Mouse (Mus musculus): Measurements from ENCODE around the gene Wdr34. TPM values are rescaled to one million over a fixed set of nuclear protein-coding genes. Genes with fewer than 3 reads are reported as not detected.
"Not testable (repeated sequence)": the region's sequence is repeated elsewhere in the genome, so short reads cannot be mapped to it uniquely, and the experiment has no call there.

The Wdr34 gene
- polyA plus RNA-seq, 1 experiment from 2014 or later: 66.6 TPM

DNA sequence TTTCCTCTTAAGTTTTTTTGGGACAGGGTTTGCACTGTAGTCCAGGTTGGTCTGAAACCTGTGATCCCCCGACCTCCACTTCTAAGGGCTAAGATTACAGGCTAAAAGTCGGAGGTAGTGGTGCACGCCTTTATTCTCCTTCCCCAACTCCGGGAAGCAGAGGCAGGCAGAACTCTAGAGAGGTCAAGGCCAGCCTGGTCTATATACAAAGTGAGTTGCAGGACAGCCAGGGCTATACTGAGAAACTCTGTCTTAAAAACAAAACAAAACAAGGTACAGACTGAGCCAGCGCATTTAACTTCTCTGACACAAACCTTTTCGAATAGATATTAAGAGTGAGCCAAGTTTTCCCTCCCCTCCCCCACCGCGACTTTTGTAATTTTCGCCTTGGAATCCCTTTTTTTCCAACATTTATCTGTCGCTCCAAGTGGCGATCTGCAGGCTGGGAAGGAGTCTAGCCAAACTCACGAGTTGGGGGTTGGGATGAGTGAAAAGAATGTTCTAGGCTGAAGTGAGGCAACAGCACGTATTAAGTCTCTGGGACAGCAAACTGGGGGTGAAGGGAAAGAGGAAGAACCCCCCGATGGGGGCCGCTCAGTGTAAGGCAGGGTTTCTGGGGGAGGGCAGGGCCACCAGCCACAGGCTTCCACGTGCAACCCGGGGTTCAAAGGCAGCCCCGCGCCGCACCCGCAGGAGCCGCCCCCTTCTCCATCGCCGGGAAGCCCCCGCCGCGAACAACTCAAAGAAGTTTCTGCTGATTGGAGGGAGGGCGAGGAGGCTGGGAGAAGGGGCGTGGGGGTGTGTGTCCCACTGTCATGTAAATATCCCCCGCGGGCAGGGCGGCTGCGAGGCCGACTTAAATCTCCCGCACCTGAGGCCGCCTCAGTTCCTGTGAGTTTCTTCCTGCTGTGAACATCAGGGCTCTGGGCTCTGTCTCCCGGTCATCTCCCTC is 12.8 kb upstream of the Wdr34 start:
- WGBS: 9% methylated on average over 37 of the region's 37 CpGs
- Histone ChIP-seq H3K4me2 (replicated peaks) (peak overlapping the region; percentile 67), H3K36me3 (replicated peaks; ENCODE audit: control insufficient read depth, insufficient read depth) (no peaks in the 10 kb centered on the region), H3K9ac (peak overlapping the region; percentile 47), H3K4me1 (replicated peaks; ENCODE audit: control insufficient read depth, insufficient read depth, low read length) (peaks cover 19% of the 10 kb centered on the region), H3K9me3 (ENCODE audit: control insufficient read depth, low read length) (no peaks in the 10 kb centered on the region), H3K27me3 (ENCODE audit: control insufficient read depth, insufficient read depth, low read length) (no peaks in the 10 kb centered on the region), H3K4me3 (replicated peaks; ENCODE audit: low read length) (peak overlapping the region; percentile 48), H3K27ac (peak overlapping the region; percentile 49)
- DNase-seq (ENCODE audit: low spot score) (no peak), ATAC-seq (ENCODE audit: low FRiP score) (no peak)

- H3K4me1 ChIP-seq (replicated peaks; ENCODE audit: control insufficient read depth, insufficient read depth, low read length): peaks cover 11% of the 10 kb centered on the region
- ATAC-seq (ENCODE audit: low FRiP score) (no peak), DNase-seq (ENCODE audit: low spot score) (no peak)
- H3K4me2 ChIP-seq (replicated peaks): no peak overlapping the region
- no peaks in the 10 kb centered on the region for H3K9me3 ChIP-seq (ENCODE audit: control insufficient read depth, low read length)
- no peaks in the 10 kb centered on the region for H3K36me3 ChIP-seq (replicated peaks; ENCODE audit: control insufficient read depth, insufficient read depth)
- H3K9ac ChIP-seq: no peak overlapping the region
- no peak overlapping the region for H3K4me3 ChIP-seq (replicated peaks; ENCODE audit: low read length)
- no peaks in the 10 kb centered on the region for H3K27me3 ChIP-seq (ENCODE audit: control insufficient read depth, insufficient read depth, low read length)
- 32% methylated on average over 5 of the region's 5 CpGs for WGBS
- H3K27ac ChIP-seq: no peak overlapping the region
These were observed 9.7 kb upstream of the Wdr34 start for GRCm38 (mm10) chr2:30058418-30058817.

DNA sequence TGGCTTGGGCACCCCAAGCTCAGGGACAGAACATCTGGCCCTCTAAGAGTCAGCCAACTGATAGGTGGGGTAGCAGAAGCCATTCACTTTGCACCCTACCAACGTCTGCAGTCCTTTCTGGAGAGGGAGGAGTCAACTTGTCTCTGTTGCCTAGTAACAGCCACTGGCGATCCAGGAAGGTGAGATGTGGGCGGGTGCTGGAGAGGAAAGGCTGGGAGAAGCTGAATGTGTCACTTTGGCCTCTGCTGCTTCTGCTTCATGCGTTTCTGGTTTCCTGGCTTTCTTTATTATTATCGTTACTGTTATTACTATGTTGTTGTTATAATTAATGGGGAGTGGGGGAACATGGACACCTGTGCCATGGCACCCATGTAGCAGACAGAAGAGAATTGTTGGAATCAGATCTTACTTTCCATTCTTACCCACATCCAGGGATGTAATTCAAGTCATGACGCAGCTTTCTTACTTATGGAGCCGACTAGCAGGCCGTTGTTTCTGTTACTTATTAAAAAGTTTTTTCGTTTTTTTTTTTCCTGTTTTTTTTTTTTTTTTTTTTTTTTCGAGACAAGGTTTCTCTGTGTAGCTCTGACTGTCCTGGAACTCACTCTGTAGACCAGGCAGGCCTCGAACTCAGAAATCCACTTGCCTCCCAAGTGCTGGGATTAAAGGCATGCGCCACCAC is 8.7 kb upstream of the Wdr34 start, which contains the start of gene Set:
Set (plus strand) TSS at position 156 of the 682 bp plus-strand sequence.
- no peak for DNase-seq (ENCODE audit: low spot score)
- 52% methylated on average over 12 of the region's 12 CpGs for WGBS
- Histone ChIP-seq H3K9me3 (ENCODE audit: control insufficient read depth, low read length) (no peaks in the 10 kb centered on the region), H3K9ac (no peak within 1 kb of the TSS), H3K4me1 (replicated peaks; ENCODE audit: control insufficient read depth, insufficient read depth, low read length) (peaks cover 4% of the 10 kb centered on the region), H3K36me3 (replicated peaks; ENCODE audit: control insufficient read depth, insufficient read depth) (no peaks in the 10 kb centered on the region), H3K27ac (no peak within 1 kb of the TSS), H3K4me2 (replicated peaks) (no peak within 1 kb of the TSS), H3K27me3 (ENCODE audit: control insufficient read depth, insufficient read depth, low read length) (no peaks in the 10 kb centered on the region), H3K4me3 (replicated peaks; ENCODE audit: low read length) (no peak within 1 kb of the TSS)
- ATAC-seq (ENCODE audit: low FRiP score): no peak

- no peak overlapping the region for H3K9ac ChIP-seq
- no peaks in the 10 kb centered on the region for H3K27me3 ChIP-seq (ENCODE audit: control insufficient read depth, insufficient read depth, low read length)
- WGBS: 82% methylated on average over 3 of the region's 3 CpGs
- no peak overlapping the region for H3K27ac ChIP-seq
- DNase-seq (ENCODE audit: low spot score) (no peak), ATAC-seq (ENCODE audit: low FRiP score) (no peak)
- H3K36me3 ChIP-seq (replicated peaks; ENCODE audit: control insufficient read depth, insufficient read depth): no peaks in the 10 kb centered on the region
- H3K9me3 ChIP-seq (ENCODE audit: control insufficient read depth, low read length): no peaks in the 10 kb centered on the region
- no peak overlapping the region for H3K4me3 ChIP-seq (replicated peaks; ENCODE audit: low read length)
- peaks cover 4% of the 10 kb centered on the region for H3K4me1 ChIP-seq (replicated peaks; ENCODE audit: control insufficient read depth, insufficient read depth, low read length)
- H3K4me2 ChIP-seq (replicated peaks): no peak overlapping the region
These were observed 8.1 kb upstream of the Wdr34 start for GRCm38 (mm10) chr2:30056736-30057135.

GRCm38 (mm10) chr2:30055310-30055709 is 6.6 kb upstream of the Wdr34 start:
- H3K27me3 ChIP-seq (ENCODE audit: control insufficient read depth, insufficient read depth, low read length); H3K27ac ChIP-seq; H3K4me3 ChIP-seq (replicated peaks; ENCODE audit: low read length); ATAC-seq (ENCODE audit: low FRiP score); H3K9me3 ChIP-seq (ENCODE audit: control insufficient read depth, low read length); H3K36me3 ChIP-seq (replicated peaks; ENCODE audit: control insufficient read depth, insufficient read depth); H3K4me1 ChIP-seq (replicated peaks; ENCODE audit: control insufficient read depth, insufficient read depth, low read length); DNase-seq (ENCODE audit: low spot score); H3K4me2 ChIP-seq (replicated peaks); H3K9ac ChIP-seq: not testable (repeated sequence)
- 96% methylated on average over 3 of the region's 3 CpGs for WGBS

DNA sequence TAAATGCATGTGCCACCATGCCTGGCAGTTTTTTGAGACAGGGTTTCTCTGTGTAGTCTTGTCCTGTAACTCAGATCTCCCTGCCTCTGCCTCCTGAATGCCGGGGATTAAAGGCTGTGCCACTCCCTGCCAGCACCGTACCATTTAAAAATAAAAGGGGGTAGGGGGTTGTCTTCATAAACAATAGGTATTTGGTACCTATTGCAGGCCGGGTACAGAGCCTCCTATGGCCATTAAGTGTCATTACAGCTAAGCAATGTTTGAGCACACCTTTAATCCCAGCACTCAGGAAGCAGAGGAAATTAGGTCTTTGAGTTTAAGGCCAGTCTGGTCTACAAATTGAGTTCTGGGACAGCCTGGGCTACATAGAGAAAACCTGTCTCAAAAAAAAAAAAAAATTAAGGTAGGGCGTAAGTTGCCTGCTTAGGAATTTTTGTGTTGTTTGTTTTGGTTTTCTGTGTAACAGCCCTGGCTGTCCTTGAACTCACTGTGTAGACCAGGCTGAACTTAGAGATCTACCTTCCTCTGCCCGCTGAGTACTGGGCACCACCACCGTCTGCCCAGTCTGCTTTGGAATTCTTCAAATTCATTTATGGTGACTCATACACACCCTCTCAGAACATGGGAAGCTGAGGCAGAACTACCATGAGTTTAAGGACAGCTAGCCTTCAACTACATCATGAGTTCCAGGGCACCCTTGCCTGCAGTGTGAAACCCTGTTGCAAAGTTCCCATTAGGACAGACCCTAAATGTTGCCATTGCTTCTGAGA is 3.5 kb upstream of the Wdr34 start:
- WGBS: 43% methylated on average over 6 of the region's 6 CpGs
- Histone ChIP-seq H3K9ac (no peak overlapping the region), H3K27ac (no peak overlapping the region), H3K4me2 (replicated peaks) (no peak overlapping the region), H3K4me1 (replicated peaks; ENCODE audit: control insufficient read depth, insufficient read depth, low read length) (peaks cover 10% of the 10 kb centered on the region), H3K4me3 (replicated peaks; ENCODE audit: low read length) (no peak overlapping the region), H3K9me3 (ENCODE audit: control insufficient read depth, low read length) (no peaks in the 10 kb centered on the region), H3K36me3 (replicated peaks; ENCODE audit: control insufficient read depth, insufficient read depth) (no peaks in the 10 kb centered on the region), H3K27me3 (ENCODE audit: control insufficient read depth, insufficient read depth, low read length) (no peaks in the 10 kb centered on the region)
- DNase-seq (ENCODE audit: low spot score): no peak
- ATAC-seq (ENCODE audit: low FRiP score): no peak

- no peak overlapping the region for H3K9ac ChIP-seq
- H3K27me3 ChIP-seq (ENCODE audit: control insufficient read depth, insufficient read depth, low read length): no peaks in the 10 kb centered on the region
- H3K4me2 ChIP-seq (replicated peaks): no peak overlapping the region
- H3K4me3 ChIP-seq (replicated peaks; ENCODE audit: low read length): no peak overlapping the region
- no peak for ATAC-seq (ENCODE audit: low FRiP score)
- peaks cover 8% of the 10 kb centered on the region for H3K36me3 ChIP-seq (replicated peaks; ENCODE audit: control insufficient read depth, insufficient read depth)
- no peaks in the 10 kb centered on the region for H3K9me3 ChIP-seq (ENCODE audit: control insufficient read depth, low read length)
- H3K27ac ChIP-seq: peak overlapping the region; percentile 95; the same call in 1 of the 2 replicates
- WGBS: 93% methylated on average over 3 of the region's 3 CpGs
- DNase-seq (ENCODE audit: low spot score): no peak
- peaks cover 10% of the 10 kb centered on the region for H3K4me1 ChIP-seq (replicated peaks; ENCODE audit: control insufficient read depth, insufficient read depth, low read length)
These were observed 1.1 kb upstream of the Wdr34 start for GRCm38 (mm10) chr2:30049831-30050230.

DNA sequence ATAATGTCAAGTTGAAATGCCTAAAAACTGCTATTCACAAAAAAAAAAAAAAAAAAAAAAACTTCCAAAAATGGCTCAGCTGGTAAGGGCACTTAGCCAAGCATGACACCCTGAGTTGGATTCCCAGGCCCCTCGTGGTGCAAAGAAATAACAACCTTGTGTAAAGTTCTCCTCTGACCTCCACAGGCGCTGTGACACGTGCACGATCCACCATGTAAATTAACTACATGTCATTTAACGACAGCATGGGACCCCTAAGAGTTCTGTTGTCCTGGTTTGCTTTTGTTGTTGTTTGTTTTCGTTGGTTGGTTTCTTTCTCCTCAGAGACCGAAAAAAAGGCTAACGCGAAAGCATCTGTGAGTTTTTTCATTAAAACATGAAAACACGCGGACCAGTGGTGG is 580 bp downstream of the Wdr34 start:
- Histone ChIP-seq H3K9ac (peak overlapping the region; percentile 73), H3K36me3 (replicated peaks; ENCODE audit: control insufficient read depth, insufficient read depth) (peaks cover 8% of the 10 kb centered on the region), H3K4me1 (replicated peaks; ENCODE audit: control insufficient read depth, insufficient read depth, low read length) (peaks cover 10% of the 10 kb centered on the region), H3K4me3 (replicated peaks; ENCODE audit: low read length) (peak overlapping the region; percentile 71), H3K4me2 (replicated peaks) (peak overlapping the region; percentile 68), H3K27ac (peak overlapping the region; percentile 95), H3K9me3 (ENCODE audit: control insufficient read depth, low read length) (no peaks in the 10 kb centered on the region), H3K27me3 (ENCODE audit: control insufficient read depth, insufficient read depth, low read length) (no peaks in the 10 kb centered on the region)
- ATAC-seq (ENCODE audit: low FRiP score) (no peak), DNase-seq (ENCODE audit: low spot score) (no peak)
- 62% methylated on average over 11 of the region's 11 CpGs for WGBS

DNA sequence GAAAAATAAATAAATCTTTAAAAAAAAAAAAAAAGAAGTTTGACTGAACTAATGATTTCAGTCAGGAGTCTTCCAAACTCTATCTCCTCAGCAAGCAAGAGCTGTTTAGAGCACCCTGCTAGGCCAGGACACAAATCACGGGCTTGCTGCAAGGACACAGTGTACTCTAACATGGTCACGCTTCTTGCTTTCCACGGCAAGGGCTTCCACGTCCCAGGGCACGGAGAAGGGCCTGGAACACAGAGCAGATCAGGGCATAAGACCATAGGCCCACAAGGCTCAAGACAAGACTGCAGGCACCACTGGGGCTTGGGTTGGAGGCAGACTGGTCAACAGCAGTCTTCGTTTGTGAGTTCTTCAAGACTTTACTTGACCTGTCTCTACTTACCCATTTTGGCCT is 1.6 kb downstream of the Wdr34 start:
- no peak overlapping the region for H3K9ac ChIP-seq
- H3K4me2 ChIP-seq (replicated peaks): no peak overlapping the region
- no peaks in the 10 kb centered on the region for H3K9me3 ChIP-seq (ENCODE audit: control insufficient read depth, low read length)
- ATAC-seq (ENCODE audit: low FRiP score): no peak
- no peak for DNase-seq (ENCODE audit: low spot score)
- H3K36me3 ChIP-seq (replicated peaks; ENCODE audit: control insufficient read depth, insufficient read depth): peaks cover 8% of the 10 kb centered on the region
- peaks cover 10% of the 10 kb centered on the region for H3K4me1 ChIP-seq (replicated peaks; ENCODE audit: control insufficient read depth, insufficient read depth, low read length)
- 97% methylated on average over 6 of the region's 6 CpGs for whole genome bisulfite sequencing
- no peak overlapping the region for H3K27ac ChIP-seq
- no peaks in the 10 kb centered on the region for H3K27me3 ChIP-seq (ENCODE audit: control insufficient read depth, insufficient read depth, low read length)
- no peak overlapping the region for H3K4me3 ChIP-seq (replicated peaks; ENCODE audit: low read length)
